Mouse (Mus musculus): ENCODE data around the gene Gpr153. TPM values are rescaled to one million over a fixed set of nuclear protein-coding genes. Genes with fewer than 3 reads are reported as not detected.

Gene Gpr153
- polyA plus RNA-seq, 1 experiment from 2014 or later, result 6.6 TPM

- Histone ChIP-seq H3K36me3 (ENCODE audit: control insufficient read depth, insufficient read depth, low read length) (no peaks in the 10 kb centered on the region), H3K4me1 (replicated peaks; ENCODE audit: control insufficient read depth, insufficient read depth, low read length) (peaks cover 19% of the 10 kb centered on the region), H3K4me2 (ENCODE audit: low read depth, low read length, severe bottlenecking) (no peak overlapping the region), H3K27me3 (ENCODE audit: control insufficient read depth, insufficient read depth, low read length) (peaks cover 7% of the 10 kb centered on the region; the same call in 1 of the 2 replicates), H3K9ac (ENCODE audit: low read length) (no peak overlapping the region), H3K27ac (ENCODE audit: low read depth, low read length) (no peak overlapping the region), H3K4me3 (ENCODE audit: low read depth, low read length) (no peak overlapping the region), H3K9me3 (ENCODE audit: control insufficient read depth, low read length) (no peaks in the 10 kb centered on the region)
- no peak for DNase-seq (ENCODE audit: low spot score)
- no peak for ATAC-seq (replicated peaks; ENCODE audit: low FRiP score)
- 89% methylated on average over 13 of the region's 13 CpGs for WGBS
Measured at GRCm38 (mm10) chr4:152269967-152270366, 4.1 kb upstream of the Gpr153 start.

GRCm38 (mm10) chr4:152270599-152270998 lies 3.4 kb upstream of the Gpr153 start:
- Histone ChIP-seq H3K4me2 (ENCODE audit: low read depth, low read length, severe bottlenecking) (no peak overlapping the region), H3K4me1 (replicated peaks; ENCODE audit: control insufficient read depth, insufficient read depth, low read length) (peaks cover 20% of the 10 kb centered on the region), H3K9ac (ENCODE audit: low read length) (no peak overlapping the region), H3K9me3 (ENCODE audit: control insufficient read depth, low read length) (no peaks in the 10 kb centered on the region), H3K36me3 (ENCODE audit: control insufficient read depth, insufficient read depth, low read length) (no peaks in the 10 kb centered on the region), H3K27me3 (ENCODE audit: control insufficient read depth, insufficient read depth, low read length) (peaks cover 12% of the 10 kb centered on the region; the same call in 1 of the 2 replicates), H3K27ac (ENCODE audit: low read depth, low read length) (no peak overlapping the region), H3K4me3 (ENCODE audit: low read depth, low read length) (no peak overlapping the region)
- ATAC-seq (replicated peaks; ENCODE audit: low FRiP score) (no peak), DNase-seq (ENCODE audit: low spot score) (no peak)
- WGBS, result 85% methylated on average over 9 of the region's 9 CpGs

GRCm38 (mm10) chr4:152271334-152271733 lies 2.7 kb upstream of the Gpr153 start:
- WGBS, result 92% methylated on average over 11 of the region's 11 CpGs
- no peak overlapping the region for H3K27ac ChIP-seq (ENCODE audit: low read depth, low read length)
- peaks cover 20% of the 10 kb centered on the region for H3K4me1 ChIP-seq (replicated peaks; ENCODE audit: control insufficient read depth, insufficient read depth, low read length)
- H3K4me3 ChIP-seq (ENCODE audit: low read depth, low read length), result no peak overlapping the region
- ATAC-seq (replicated peaks; ENCODE audit: low FRiP score) (no peak), DNase-seq (ENCODE audit: low spot score) (no peak)
- no peak overlapping the region for H3K4me2 ChIP-seq (ENCODE audit: low read depth, low read length, severe bottlenecking)
- H3K9ac ChIP-seq (ENCODE audit: low read length), result no peak overlapping the region
- no peaks in the 10 kb centered on the region for H3K9me3 ChIP-seq (ENCODE audit: control insufficient read depth, low read length)
- H3K36me3 ChIP-seq (ENCODE audit: control insufficient read depth, insufficient read depth, low read length), result no peaks in the 10 kb centered on the region
- peaks cover 17% of the 10 kb centered on the region for H3K27me3 ChIP-seq (ENCODE audit: control insufficient read depth, insufficient read depth, low read length)

GRCm38 (mm10) chr4:152272006-152272405 lies 2.0 kb upstream of the Gpr153 start:
- H3K4me2 ChIP-seq (ENCODE audit: low read depth, low read length, severe bottlenecking), result no peak overlapping the region
- ATAC-seq (replicated peaks; ENCODE audit: low FRiP score), result no peak
- no peak overlapping the region for H3K4me3 ChIP-seq (ENCODE audit: low read depth, low read length)
- no peak overlapping the region for H3K27ac ChIP-seq (ENCODE audit: low read depth, low read length)
- 74% methylated on average over 7 of the region's 7 CpGs for WGBS
- H3K4me1 ChIP-seq (replicated peaks; ENCODE audit: control insufficient read depth, insufficient read depth, low read length), result peaks cover 20% of the 10 kb centered on the region
- H3K27me3 ChIP-seq (ENCODE audit: control insufficient read depth, insufficient read depth, low read length), result peaks cover 17% of the 10 kb centered on the region
- H3K36me3 ChIP-seq (ENCODE audit: control insufficient read depth, insufficient read depth, low read length), result no peaks in the 10 kb centered on the region
- DNase-seq (ENCODE audit: low spot score), result no peak
- no peak overlapping the region for H3K9ac ChIP-seq (ENCODE audit: low read length)
- no peaks in the 10 kb centered on the region for H3K9me3 ChIP-seq (ENCODE audit: control insufficient read depth, low read length)

GRCm38 (mm10) chr4:152272449-152273049 lies 1.5 kb upstream of the Gpr153 start:
- DNase-seq (ENCODE audit: low spot score) (no peak), ATAC-seq (replicated peaks; ENCODE audit: low FRiP score) (no peak)
- 36% methylated on average over 9 of the region's 9 CpGs for WGBS
- Histone ChIP-seq H3K4me1 (replicated peaks; ENCODE audit: control insufficient read depth, insufficient read depth, low read length) (peaks cover 20% of the 10 kb centered on the region), H3K9ac (ENCODE audit: low read length) (no peak overlapping the region), H3K36me3 (ENCODE audit: control insufficient read depth, insufficient read depth, low read length) (no peaks in the 10 kb centered on the region), H3K9me3 (ENCODE audit: control insufficient read depth, low read length) (no peaks in the 10 kb centered on the region), H3K4me2 (ENCODE audit: low read depth, low read length, severe bottlenecking) (no peak overlapping the region), H3K4me3 (ENCODE audit: low read depth, low read length) (no peak overlapping the region), H3K27me3 (ENCODE audit: control insufficient read depth, insufficient read depth, low read length) (peaks cover 17% of the 10 kb centered on the region), H3K27ac (ENCODE audit: low read depth, low read length) (no peak overlapping the region)

- no peak for ATAC-seq (replicated peaks; ENCODE audit: low FRiP score)
- no peak for DNase-seq (ENCODE audit: low spot score)
- H3K36me3 ChIP-seq (ENCODE audit: control insufficient read depth, insufficient read depth, low read length), result no peaks in the 10 kb centered on the region
- H3K4me1 ChIP-seq (replicated peaks; ENCODE audit: control insufficient read depth, insufficient read depth, low read length), result peaks cover 20% of the 10 kb centered on the region
- H3K27ac ChIP-seq (ENCODE audit: low read depth, low read length), result no peak overlapping the region
- H3K27me3 ChIP-seq (ENCODE audit: control insufficient read depth, insufficient read depth, low read length), result peaks cover 17% of the 10 kb centered on the region
- no peak overlapping the region for H3K9ac ChIP-seq (ENCODE audit: low read length)
- peak overlapping the region; percentile 49; the same call in 1 of the 2 replicates for H3K4me3 ChIP-seq (ENCODE audit: low read depth, low read length)
- H3K9me3 ChIP-seq (ENCODE audit: control insufficient read depth, low read length), result no peaks in the 10 kb centered on the region
- peak overlapping the region; percentile 97; the same call in 1 of the 2 replicates for H3K4me2 ChIP-seq (ENCODE audit: low read depth, low read length, severe bottlenecking)
- 29% methylated on average over 3 of the region's 3 CpGs for WGBS
Measured at GRCm38 (mm10) chr4:152273191-152273590, 841 bp upstream of the Gpr153 start.

GRCm38 (mm10) chr4:152274681-152275131 lies 674 bp downstream of the Gpr153 start:
- Histone ChIP-seq H3K27ac (ENCODE audit: low read depth, low read length) (no peak overlapping the region), H3K9ac (ENCODE audit: low read length) (peak overlapping the region; percentile 64), H3K4me1 (replicated peaks; ENCODE audit: control insufficient read depth, insufficient read depth, low read length) (peaks cover 20% of the 10 kb centered on the region), H3K9me3 (ENCODE audit: control insufficient read depth, low read length) (no peaks in the 10 kb centered on the region), H3K4me2 (ENCODE audit: low read depth, low read length, severe bottlenecking) (peak overlapping the region; percentile 97), H3K27me3 (ENCODE audit: control insufficient read depth, insufficient read depth, low read length) (peaks cover 17% of the 10 kb centered on the region), H3K36me3 (ENCODE audit: control insufficient read depth, insufficient read depth, low read length) (no peaks in the 10 kb centered on the region), H3K4me3 (ENCODE audit: low read depth, low read length) (peak overlapping the region; percentile 49)
- ATAC-seq (replicated peaks; ENCODE audit: low FRiP score), result 0 out of 2 replicates have a peak, but pooled peaks have one; percentile 43
- peak; percentile 73 for DNase-seq (ENCODE audit: low spot score)
- WGBS, result under 1% methylated on average over 20 of the region's 20 CpGs

GRCm38 (mm10) chr4:152276389-152277347 lies 2.6 kb downstream of the Gpr153 start:
- Histone ChIP-seq H3K9me3 (ENCODE audit: control insufficient read depth, low read length) (no peaks in the 10 kb centered on the region), H3K4me3 (ENCODE audit: low read depth, low read length) (no peak overlapping the region), H3K27ac (ENCODE audit: low read depth, low read length) (no peak overlapping the region), H3K4me2 (ENCODE audit: low read depth, low read length, severe bottlenecking) (no peak overlapping the region), H3K36me3 (ENCODE audit: control insufficient read depth, insufficient read depth, low read length) (no peaks in the 10 kb centered on the region), H3K4me1 (replicated peaks; ENCODE audit: control insufficient read depth, insufficient read depth, low read length) (peaks cover 20% of the 10 kb centered on the region), H3K27me3 (ENCODE audit: control insufficient read depth, insufficient read depth, low read length) (peaks cover 31% of the 10 kb centered on the region), H3K9ac (ENCODE audit: low read length) (no peak overlapping the region)
- peak; percentile 79 for DNase-seq (ENCODE audit: low spot score)
- WGBS, result 58% methylated on average over 10 of the region's 10 CpGs
- no peak for ATAC-seq (replicated peaks; ENCODE audit: low FRiP score)
